Mouse (Mus musculus): ENCODE measurements around the gene Nbea.

Nbea gene

DNA sequence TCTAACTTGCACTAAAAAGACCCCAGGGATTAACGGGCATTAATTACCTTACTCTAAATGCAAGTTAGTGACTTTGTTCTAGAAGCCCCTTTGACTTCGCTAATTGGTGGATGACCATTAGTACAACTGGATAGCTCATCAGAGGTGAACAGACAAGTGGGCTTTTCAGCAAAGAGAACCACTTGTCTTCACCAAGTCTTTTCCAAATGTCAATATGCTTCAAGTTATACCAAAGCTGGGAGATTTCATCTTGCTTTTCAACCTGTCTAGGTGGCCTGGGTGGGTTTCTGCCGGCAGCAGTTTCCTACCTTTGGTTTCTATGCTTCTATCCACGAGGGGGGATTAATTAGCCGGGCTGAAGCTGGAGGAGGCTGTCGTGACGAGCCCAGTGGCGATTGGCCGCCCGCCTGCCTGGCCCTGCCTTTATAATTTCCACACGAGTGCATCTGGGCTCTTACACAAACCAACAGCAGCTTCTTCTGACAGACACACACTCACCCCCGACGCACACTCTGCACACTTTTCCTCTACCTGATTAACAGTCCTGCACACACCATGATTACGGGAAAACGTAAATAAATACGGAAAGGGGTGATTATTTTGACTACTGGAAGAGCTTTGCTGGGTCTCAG is 401.3 kb downstream of the Nbea start, which contains the start of gene Mab21l1:
Gene Mab21l1 (plus strand): TSS at position 455 of the 632 bp plus-strand sequence.
- DNase-seq, result peak; percentile 96

DNA sequence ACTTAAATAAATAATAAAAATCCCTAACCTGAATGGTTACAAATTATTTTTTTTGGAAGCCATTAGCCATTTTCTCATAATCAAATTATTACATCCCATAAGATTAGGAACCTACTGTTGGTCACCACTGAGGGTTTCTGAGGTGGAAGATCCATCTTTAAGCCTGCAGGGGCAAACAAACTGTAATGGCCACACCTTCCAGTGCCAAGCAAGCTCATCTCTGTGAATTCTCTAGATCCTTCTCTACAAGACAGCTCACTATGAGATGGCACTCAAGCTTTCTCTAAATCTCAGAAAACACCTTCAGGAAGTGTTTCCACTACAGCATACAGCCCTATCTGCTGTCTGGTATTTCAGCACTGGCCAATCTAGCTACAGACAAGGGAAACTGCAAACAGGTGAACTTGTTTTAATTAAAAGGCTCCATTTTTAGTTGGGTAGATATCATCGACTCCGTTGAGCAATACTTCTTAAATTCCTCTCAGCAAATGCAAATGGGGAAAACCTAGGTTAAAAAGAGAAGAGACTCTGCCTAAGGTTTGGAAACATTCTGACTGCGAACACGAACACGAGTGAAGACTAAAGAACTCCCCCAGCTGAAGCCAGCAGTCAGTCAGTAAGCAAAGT is 402.0 kb downstream of the Nbea start:
- peak; percentile 55 for DNase-seq

DNA sequence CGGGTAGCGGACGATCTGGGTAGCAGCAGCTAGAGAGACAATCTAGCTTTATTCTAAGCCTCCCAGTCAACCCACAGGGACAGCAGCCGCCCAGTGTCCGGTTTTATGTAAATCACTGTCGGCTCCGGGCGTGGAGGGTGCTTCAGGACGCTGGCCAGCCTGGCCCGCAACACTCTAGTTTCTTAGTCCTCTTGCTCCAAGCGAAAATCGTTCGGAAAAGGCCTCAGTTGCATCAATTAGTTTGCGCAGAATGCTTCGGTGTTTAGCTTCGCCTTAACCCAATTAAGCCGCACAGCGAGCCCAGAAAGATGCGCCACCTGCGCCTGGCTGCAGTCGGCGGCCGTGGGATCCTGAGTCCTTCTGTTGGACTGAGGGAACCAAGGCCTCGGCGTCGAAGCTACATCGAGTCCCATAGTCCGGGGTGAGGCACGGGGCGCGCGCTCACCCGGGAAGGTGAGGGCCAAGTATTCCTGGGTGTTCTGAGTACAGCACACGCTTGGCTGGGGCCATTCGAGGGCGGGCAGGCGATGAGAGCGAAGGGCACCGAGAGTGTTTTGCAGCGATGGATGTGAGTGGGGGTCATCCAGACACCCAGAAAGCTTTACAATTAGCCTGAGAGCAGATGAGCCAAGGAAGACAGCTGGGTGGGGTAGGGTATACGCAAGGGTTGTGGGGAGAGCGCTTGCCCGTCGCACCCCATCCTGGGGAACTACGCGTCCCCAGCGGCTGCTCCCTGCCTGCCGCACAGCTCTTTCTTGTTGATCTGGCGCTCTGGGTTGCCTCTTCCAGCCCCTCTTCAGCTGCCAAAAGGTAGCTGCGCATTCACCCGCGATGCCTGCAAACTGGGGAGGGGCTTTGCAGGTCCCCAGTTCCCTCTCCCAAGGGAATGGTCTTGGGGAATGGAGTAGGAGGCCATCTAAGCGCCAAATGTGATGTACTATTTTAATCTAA is 403.1 kb downstream of the Nbea start:
- peak; percentile 77 for DNase-seq

- DNase-seq, result peak; percentile 71
Observed at GRCm38 (mm10) chr3:55778764-55779730, 404.5 kb downstream of the Nbea start.

- DNase-seq, result no peak
Observed at GRCm38 (mm10) chr3:55777501-55777900, 406.0 kb downstream of the Nbea start.

DNA sequence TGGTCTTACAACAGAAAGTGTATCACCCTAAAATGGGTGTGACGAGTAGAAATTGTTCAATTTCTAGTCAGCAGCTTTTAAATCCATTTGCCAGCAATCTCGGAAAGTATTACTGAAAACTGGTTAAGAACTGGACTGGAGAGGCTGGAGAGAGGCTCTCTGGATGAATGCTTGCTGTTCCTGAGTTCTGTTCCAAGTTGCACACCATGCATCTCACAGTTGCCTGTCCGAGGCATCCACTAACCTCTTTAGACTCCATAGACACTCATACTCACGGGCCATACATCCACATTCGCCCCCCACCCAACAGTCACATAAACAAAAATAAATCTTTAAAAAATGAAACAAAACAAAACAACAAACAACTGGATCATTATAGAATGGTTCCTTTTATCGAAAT is 407.7 kb downstream of the Nbea start:
- no peak for DNase-seq

GRCm38 (mm10) chr3:55775245-55775644 is 408.3 kb downstream of the Nbea start:
- no peak for DNase-seq

DNA sequence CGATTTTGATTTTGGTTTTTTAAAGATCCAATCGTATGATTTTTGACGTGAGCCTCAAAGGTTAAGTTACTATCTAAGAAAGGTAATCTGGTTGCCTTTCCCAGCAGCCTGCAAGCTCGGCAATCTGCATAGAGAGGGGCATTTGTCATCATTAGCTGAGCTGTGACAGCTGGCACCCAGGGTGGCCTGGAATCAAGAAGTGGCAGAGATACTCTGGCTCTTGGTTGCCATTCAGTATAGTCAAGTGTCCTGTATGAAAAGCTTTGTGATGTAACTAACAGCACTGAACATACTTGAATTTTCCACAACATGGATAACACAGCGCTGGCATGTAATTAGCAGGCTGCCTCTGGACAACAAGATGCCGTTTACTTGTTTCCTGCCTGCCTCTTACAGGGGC is 409.3 kb downstream of the Nbea start:
- peak; percentile 77 for DNase-seq

GRCm38 (mm10) chr3:55769308-55769707 is 414.2 kb downstream of the Nbea start:
- no peak for DNase-seq

DNA sequence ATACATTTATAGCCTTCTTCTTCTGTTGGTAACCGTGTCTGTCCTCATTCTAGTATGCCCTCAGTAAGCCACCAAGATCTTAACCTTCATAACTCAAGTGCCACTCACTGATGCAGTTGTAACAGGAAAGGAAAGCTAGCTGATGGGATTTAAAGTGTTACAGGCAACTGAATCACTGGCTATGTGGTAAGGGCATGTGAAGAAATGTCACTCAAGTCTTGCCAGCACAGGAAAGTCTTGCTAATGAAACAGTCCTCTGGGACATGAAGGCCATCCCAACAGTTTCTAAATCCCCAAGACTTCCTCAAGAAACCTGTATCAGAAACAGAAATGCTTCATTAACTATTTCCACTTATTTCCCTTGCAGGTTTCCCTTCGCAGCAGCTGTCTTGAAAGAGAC is 414.8 kb downstream of the Nbea start:
- no peak for DNase-seq

DNA sequence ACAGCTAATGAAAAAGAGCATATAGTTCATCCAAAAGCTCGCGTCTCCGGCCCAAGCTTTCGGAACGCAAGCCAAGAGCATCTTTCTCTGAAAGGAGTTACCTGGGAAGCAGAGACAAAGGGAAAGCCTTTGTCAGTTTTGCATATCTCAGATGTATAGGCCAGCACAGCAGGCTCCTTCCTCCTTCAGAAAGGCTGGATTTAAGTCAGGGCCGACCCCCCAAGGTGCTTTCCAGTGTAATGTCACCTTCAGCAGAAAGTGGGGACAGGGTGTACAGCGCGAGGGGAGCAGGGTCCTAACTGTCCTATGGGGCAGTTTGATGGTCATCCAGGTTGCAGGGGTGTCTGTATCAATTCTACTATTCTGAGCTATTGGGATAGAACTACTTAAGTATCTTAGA is 419.9 kb downstream of the Nbea start:
- no peak for DNase-seq

- peak; percentile 45 for DNase-seq
Observed at GRCm38 (mm10) chr3:55758297-55758696, 425.2 kb downstream of the Nbea start.

DNA sequence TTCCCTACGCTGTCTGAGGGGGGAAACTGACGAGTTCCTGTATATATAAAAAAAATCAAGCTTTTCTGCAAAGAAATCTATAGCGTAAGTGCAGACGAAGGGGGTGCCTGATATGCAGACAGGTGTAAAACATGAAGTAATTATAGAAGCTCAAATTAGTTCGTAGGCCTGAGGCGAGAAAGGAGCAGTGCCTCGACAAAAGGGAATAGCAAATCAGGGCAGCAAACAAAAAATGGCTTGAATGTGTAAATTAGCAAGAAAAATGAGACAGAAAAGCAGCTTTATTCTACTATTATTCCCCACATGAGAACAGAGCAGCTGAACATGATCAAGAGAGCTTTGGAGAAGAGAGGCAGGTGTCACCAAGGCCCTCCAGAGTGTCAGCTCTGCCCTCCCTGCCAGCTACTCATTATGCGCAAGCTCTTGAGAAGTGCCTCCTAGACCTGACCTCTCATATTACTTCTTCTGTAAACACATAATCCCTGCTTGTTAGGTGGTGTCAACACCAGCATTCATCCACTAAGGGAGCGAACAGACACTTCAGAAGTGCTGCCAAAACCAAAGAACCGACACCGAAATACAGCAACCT is 426.8 kb downstream of the Nbea start:
- DNase-seq, result no peak

DNA sequence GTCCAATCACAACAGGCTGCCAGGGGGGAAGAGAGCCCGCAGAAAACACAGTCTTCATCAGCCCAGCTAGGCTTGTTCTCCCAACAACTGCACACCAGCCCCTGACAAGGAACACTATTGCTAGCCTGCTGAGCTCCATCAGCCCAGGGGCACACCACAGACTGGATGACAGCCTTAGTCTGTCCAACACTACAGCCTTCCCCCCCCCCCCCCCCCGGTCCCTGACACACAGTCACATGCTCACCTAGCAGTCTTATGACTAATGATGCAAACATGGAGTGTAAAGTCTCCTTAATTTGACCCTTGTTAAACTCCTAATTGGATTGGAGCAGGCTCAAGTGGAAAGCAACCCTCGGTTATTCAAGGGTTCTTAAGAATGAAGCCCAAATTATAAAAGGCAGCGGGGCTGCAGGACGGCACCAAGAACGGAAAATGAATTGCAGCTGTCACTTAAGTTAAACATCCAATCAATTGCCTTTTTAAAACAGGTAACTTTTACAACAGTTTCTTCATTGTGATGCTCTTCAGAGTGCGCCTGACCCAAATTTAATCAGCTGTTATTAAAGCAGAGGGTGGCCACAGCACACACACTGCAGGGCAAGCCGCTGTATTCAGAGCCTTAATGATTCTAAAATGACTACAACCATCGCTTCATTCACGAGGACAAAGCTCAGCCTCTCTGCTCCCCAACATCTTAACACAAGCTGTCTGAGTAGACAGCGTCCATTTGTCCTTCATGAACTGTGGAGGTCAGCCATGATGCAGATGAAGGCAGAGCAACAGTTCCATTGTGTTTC is 427.5 kb downstream of the Nbea start:
- DNase-seq, result no peak

DNA sequence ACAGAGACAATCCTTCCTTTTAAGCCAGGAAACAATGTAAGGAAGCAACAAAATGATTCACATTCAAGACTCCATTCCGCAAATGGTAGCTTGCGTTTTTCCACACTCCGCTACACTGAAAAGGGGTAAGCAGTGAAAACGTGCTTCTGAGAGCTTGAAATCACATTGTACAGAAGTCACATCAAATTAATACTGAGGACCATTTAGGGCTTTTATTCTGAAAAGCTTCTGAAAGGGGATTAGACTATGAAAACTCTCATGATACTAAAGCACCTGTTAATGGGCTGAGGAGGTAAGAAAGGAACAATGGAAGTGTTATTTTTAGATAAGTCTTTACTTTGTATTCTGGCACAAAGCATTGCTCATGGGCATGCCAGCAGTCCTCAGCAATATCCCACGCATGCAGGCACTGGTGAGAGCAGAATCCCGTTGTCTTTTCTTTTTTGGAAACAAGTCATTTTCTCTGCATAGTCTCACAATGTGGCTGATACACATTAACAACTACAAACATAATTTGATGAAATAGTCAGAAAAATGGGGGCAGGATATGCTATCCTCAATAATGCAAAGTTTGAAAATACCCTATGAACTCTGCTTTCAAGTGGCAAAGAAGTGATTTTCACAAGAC is 428.4 kb downstream of the Nbea start:
- no peak for DNase-seq

DNA sequence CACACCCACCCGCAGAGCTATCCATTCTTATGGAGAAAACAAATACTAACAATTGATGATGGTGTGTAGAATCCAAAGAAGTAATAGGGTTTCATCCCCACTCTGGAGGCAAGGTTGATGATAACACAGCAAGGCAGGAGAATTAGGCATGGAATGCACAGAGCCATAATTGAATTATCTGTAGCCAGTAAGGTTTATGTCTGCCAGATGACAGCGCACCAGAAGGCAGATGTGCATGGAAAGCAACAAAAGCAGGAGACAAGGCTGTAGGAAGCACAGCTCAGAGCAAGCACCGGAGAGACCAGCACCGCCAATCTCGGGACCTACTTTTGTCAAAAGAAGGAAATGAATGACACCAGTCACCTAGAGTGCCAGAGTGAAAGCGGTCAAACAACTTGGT is 429.6 kb downstream of the Nbea start:
- DNase-seq, result no peak

DNA sequence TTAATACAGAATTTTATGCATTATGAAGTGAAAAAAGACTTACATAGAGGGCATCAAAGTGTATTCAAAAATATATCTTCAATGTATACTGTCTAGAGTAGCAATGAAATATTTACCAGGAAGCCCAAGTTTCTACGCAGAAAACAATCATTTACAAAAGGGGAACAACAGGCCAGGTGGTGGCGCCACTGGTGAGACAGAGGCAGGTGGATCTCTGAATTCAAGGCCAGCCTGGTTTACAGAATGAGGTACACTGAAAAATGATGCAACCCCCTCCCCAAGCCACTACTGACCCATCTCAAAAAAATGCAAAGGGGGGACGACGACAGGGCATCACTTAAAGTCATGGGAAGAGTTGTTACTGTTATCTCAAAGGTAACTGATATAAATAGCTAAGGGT is 430.9 kb downstream of the Nbea start:
- no peak for DNase-seq

- no peak for DNase-seq
Observed at GRCm38 (mm10) chr3:55751363-55751762, 432.1 kb downstream of the Nbea start.

GRCm38 (mm10) chr3:55750445-55751065 is 432.9 kb downstream of the Nbea start:
- no peak for DNase-seq

DNA sequence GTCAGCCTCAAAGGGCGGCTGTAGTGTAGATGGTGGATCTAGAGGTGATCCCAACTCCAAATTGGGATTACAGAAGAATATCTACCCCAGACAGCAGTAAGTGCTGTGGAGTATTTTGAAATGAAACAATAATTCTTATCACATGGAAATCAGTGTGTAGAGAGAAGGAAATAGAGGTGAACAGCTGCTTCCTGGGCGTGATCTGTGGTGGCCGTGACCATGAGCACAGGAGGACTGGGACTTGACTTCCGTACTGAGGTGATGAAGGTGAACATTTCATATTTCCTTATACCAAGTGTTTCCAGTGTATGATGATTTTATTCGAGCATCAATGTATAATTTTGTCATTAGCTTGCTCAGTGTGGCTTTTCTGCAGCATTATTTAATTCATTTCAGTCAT is 439.6 kb downstream of the Nbea start:
- no peak for DNase-seq
